Mouse (Mus musculus): Measurements from ENCODE around the gene Wdr49.

- TF ChIP-seq CTCF (IDR thresholded peaks at IDR 0.05; ENCODE audit: borderline replicate concordance, control insufficient read depth, extremely low read depth, insufficient read depth, low read length, poor library complexity): no peak
- no peak for TF ChIP-seq POLR2A (IDR thresholded peaks at IDR 0.05; ENCODE audit: control insufficient read depth, extremely low read depth, insufficient read depth, low read length, poor library complexity)
Observed at GRCm38 (mm10) chr3:75468154-75468553, 13.8 kb downstream of the Wdr49 start.

Data from thymus, adult 2 months (tissue).